Comparison of ENCODE assay signal across 17 mouse cellular contexts in genomic region chr1:139079000-139079399, GRCm38 (mm10).
DNase-seq lines count a peak whose midpoint lies in the region; ATAC-seq and TF ChIP-seq lines count a peak whose summit lies in the region.
"Had no signal": no experiment of that assay in that cellular context is flagged by ENCODE, and none has a peak within 500 bp of the region (broad histone marks: within the 10 kb centered on the region; RNA-seq: fewer than 3 reads in every experiment).

No protein-coding gene starts in this region.

- 0 out of 2 replicates have a peak, but pooled peaks have one; percentile 27 for ATAC-seq in heart, postnatal 0 days (ENCODE audit: insufficient read depth, low read depth)
- ATAC-seq in neural tube, embryonic 15.5 days (ENCODE audit: low FRiP score) = 0 out of 2 replicates have a peak, but pooled peaks have one; percentile 24
- ATAC-seq: intestine, embryonic 15.5 days had no signal

- no peak overlapping the region for H3K4me2 ChIP-seq in heart, postnatal 0 days (ENCODE audit: low read depth, low read length)
- no peak overlapping the region for H3K4me2 ChIP-seq in neural tube, embryonic 15.5 days
- H3K4me2 ChIP-seq: embryonic facial prominence, embryonic 13.5 days; intestine, embryonic 15.5 days had no signal

- peak; percentile 39 to 42 for DNase-seq in cerebellum, postnatal 10 days
- DNase-seq in cerebellum, postnatal 4 days (ENCODE audit: low spot score in 2 of 2) = no peak
- peak; percentile 10 for DNase-seq in heart, postnatal 0 days (ENCODE audit: low spot score)
- no peak for DNase-seq in heart, embryonic 10.5 days (ENCODE audit: low spot score)
- DNase-seq in neural tube, embryonic 10.5 days (ENCODE audit: extremely low spot score, low spot score) = no peak
- DNase-seq in kidney, adult 11 months = no peak
- DNase-seq in testis, postnatal 10 days (ENCODE audit: low spot score) = no peak
- DNase-seq: adrenal gland, adult 2 months; cerebellum, postnatal 36 days; gastrocnemius, postnatal 25 days; kidney, postnatal 10 days; lung, adult 18-20 months; thymus, adult 2 months had no signal

- WGBS in heart, postnatal 0 days = 48% methylated on average over 8 of the region's 8 CpGs
- WGBS in heart, embryonic 10.5 days = 71% methylated on average over 8 of the region's 8 CpGs
- WGBS in neural tube, embryonic 15.5 days = 74% methylated on average over 8 of the region's 8 CpGs

- H3K9ac ChIP-seq in heart, postnatal 0 days (replicated peaks; ENCODE audit: low read depth, low read length) = no peak overlapping the region
- H3K9ac ChIP-seq in neural tube, embryonic 15.5 days (replicated peaks) = no peak overlapping the region
- H3K9ac ChIP-seq: embryonic facial prominence, embryonic 13.5 days; intestine, embryonic 15.5 days had no signal

- peaks cover 7% of the 10 kb centered on the region; the same call in 1 of the 2 replicates for H3K4me1 ChIP-seq in heart, postnatal 0 days (ENCODE audit: control insufficient read depth, insufficient read depth)
- peaks cover 4% of the 10 kb centered on the region; the same call in 1 of the 2 replicates for H3K4me1 ChIP-seq in heart, embryonic 10.5 days
- peaks cover 11% of the 10 kb centered on the region for H3K4me1 ChIP-seq in neural tube, embryonic 15.5 days
- H3K4me1 ChIP-seq: embryonic facial prominence, embryonic 13.5 days; intestine, embryonic 15.5 days had no signal

- H3K27ac ChIP-seq in heart, postnatal 0 days (ENCODE audit: low read depth) = no peak overlapping the region
- H3K27ac ChIP-seq in heart, embryonic 10.5 days = no peak overlapping the region
- H3K27ac ChIP-seq in neural tube, embryonic 15.5 days (replicated peaks) = no peak overlapping the region
- H3K27ac ChIP-seq: embryonic facial prominence, embryonic 13.5 days; intestine, embryonic 15.5 days had no signal

- H3K9me3 ChIP-seq in heart, postnatal 0 days (replicated peaks; ENCODE audit: control insufficient read depth, low read length) = no peaks in the 10 kb centered on the region
- H3K9me3 ChIP-seq in heart, embryonic 10.5 days = no peaks in the 10 kb centered on the region
- no peaks in the 10 kb centered on the region for H3K9me3 ChIP-seq in neural tube, embryonic 15.5 days (replicated peaks)
- H3K9me3 ChIP-seq: embryonic facial prominence, embryonic 13.5 days; intestine, embryonic 15.5 days had no signal

- no peak overlapping the region for H3K4me3 ChIP-seq in heart, postnatal 0 days (ENCODE audit: low read depth, low read length)
- H3K4me3 ChIP-seq in heart, embryonic 10.5 days = no peak overlapping the region
- no peak overlapping the region for H3K4me3 ChIP-seq in neural tube, embryonic 15.5 days (replicated peaks)
- H3K4me3 ChIP-seq: embryonic facial prominence, embryonic 13.5 days; intestine, embryonic 15.5 days had no signal

- TF ChIP-seq EP300 in heart, postnatal 0 days (IDR thresholded peaks at IDR 0.05; ENCODE audit: low read depth) = no peak

- no peaks in the 10 kb centered on the region for H3K36me3 ChIP-seq in heart, postnatal 0 days (replicated peaks; ENCODE audit: control insufficient read depth, insufficient read depth, low read length)
- 0 out of 2 replicates have a peak, but pooled peaks cover 4% of the 10 kb centered on the region for H3K36me3 ChIP-seq in heart, embryonic 10.5 days
- H3K36me3 ChIP-seq in neural tube, embryonic 15.5 days = no peaks in the 10 kb centered on the region
- H3K36me3 ChIP-seq: embryonic facial prominence, embryonic 13.5 days; intestine, embryonic 15.5 days had no signal

- H3K27me3 ChIP-seq in heart, postnatal 0 days (ENCODE audit: control insufficient read depth, insufficient read depth, low read length) = no peaks in the 10 kb centered on the region
- H3K27me3 ChIP-seq in heart, embryonic 10.5 days (ENCODE audit: insufficient read depth, poor library complexity, severe bottlenecking) = no peaks in the 10 kb centered on the region
- no peaks in the 10 kb centered on the region for H3K27me3 ChIP-seq in neural tube, embryonic 15.5 days (replicated peaks)
- H3K27me3 ChIP-seq: CH12.LX; embryonic facial prominence, embryonic 13.5 days; intestine, embryonic 15.5 days had no signal

- TF ChIP-seq CTCF in heart, postnatal 0 days (IDR thresholded peaks at IDR 0.05; ENCODE audit: low read depth) = no peak

Comparison
In these comparisons a context has a peak if more than half of its experiments do, and no peak if none do; other contexts are left out.
1. DNase-seq: peak in cerebellum, postnatal 10 days (2 of 2) and heart, postnatal 0 days (single experiment); none in cerebellum, postnatal 4 days (0 of 2), heart, embryonic 10.5 days (single experiment), neural tube, embryonic 10.5 days (single experiment), kidney, adult 11 months (single experiment) and testis, postnatal 10 days (single experiment).